Mouse (Mus musculus) MEL (cell line): ENCODE results near the gene Rab11fip3. TPM values are rescaled to one million over a fixed set of nuclear protein-coding genes. Genes with fewer than 3 reads are reported as not detected.

Experiments
- DNase-seq: peaks from one replicate; pipeline ENCODE4 v3.0.0; 2011; ENCODE audit warnings: low read depth, low spot score
- H3K27ac ChIP-seq: 2 replicates; pipeline ENCODE4 v1.5.1; 2012; ENCODE audit warnings: low read depth, mild to moderate bottlenecking, control low read depth, low read length, moderate library complexity; ENCODE audit not compliant: control insufficient read depth
- H3K27me3 ChIP-seq, 2 experiments: fragments of 150-350 bp in 1 of 2; sonication (generic) in 1 of 2; 2 replicates each; pipeline ENCODE4 v1.6.1; 2012; ENCODE audit warnings: low read length in 2 of 2, mild to moderate bottlenecking in 2 of 2, improper control_type of control experiment in 1 of 2, moderate library complexity in 1 of 2; ENCODE audit not compliant: insufficient read depth in 2 of 2, control insufficient read depth in 1 of 2
- H3K36me3 ChIP-seq, 2 experiments: 2 replicates each; pipeline ENCODE4 v1.6.1; 2012 to 2014; ENCODE audit warnings: low read length in 2 of 2, improper control_type of control experiment in 1 of 2, inconsistent platforms in 1 of 2, mild to moderate bottlenecking in 1 of 2; ENCODE audit not compliant: insufficient read depth in 2 of 2, control insufficient read depth in 1 of 2
- H3K4me1 ChIP-seq, 2 experiments: fragments of 150-350 bp in 1 of 2; sonication (generic) in 1 of 2; 2 replicates each; pipeline ENCODE4 v1.6.1; 2012; ENCODE audit warnings: low read length in 2 of 2, improper control_type of control experiment in 1 of 2, mild to moderate bottlenecking in 1 of 2; ENCODE audit not compliant: insufficient read depth in 2 of 2, control insufficient read depth in 1 of 2
- H3K4me3 ChIP-seq, 2 experiments: fragments of 150-350 bp in 1 of 2; sonication (generic) in 1 of 2; 2 replicates each; pipeline ENCODE4 v1.5.1; 2012; ENCODE audit warnings: low read depth in 2 of 2, low read length in 2 of 2, mild to moderate bottlenecking in 2 of 2, moderate library complexity in 2 of 2, control low read depth in 1 of 2, improper control_type of control experiment in 1 of 2; ENCODE audit not compliant: control insufficient read depth in 1 of 2, insufficient read depth in 1 of 2
- H3K79me2 ChIP-seq: 2 replicates; pipeline ENCODE4 v1.6.1; 2012; ENCODE audit warnings: mild to moderate bottlenecking, low read length, moderate library complexity; ENCODE audit not compliant: control insufficient read depth, poor library complexity, insufficient read depth
- H3K9ac ChIP-seq: 2 replicates; pipeline ENCODE4 v1.6.1; 2012; ENCODE audit warnings: low read depth, mild to moderate bottlenecking, control low read depth, low read length, moderate library complexity; ENCODE audit not compliant: control insufficient read depth, poor library complexity, severe bottlenecking
- H3K9me3 ChIP-seq: fragments of 150-350 bp; sonication (generic); replicated peaks from 2 replicates; pipeline ENCODE4 v1.6.1; 2012; ENCODE audit warnings: mild to moderate bottlenecking, low read length, improper control_type of control experiment, moderate library complexity; ENCODE audit not compliant: insufficient read depth
- E2F4 ChIP-seq: IDR thresholded peaks from 2 replicates; pipeline ENCODE4 v1.6.1; 2011; ENCODE audit warnings: low read depth, low read length, improper control_type of control experiment, borderline replicate concordance
- GABPA ChIP-seq: IDR thresholded peaks from 2 replicates; pipeline ENCODE4 v1.6.1; 2012; ENCODE audit warnings: low read depth, mild to moderate bottlenecking, inconsistent platforms, low read length, improper control_type of control experiment, moderate library complexity
- KAT2A ChIP-seq: conservative IDR thresholded peaks from 2 replicates; pipeline ENCODE4 v1.6.1; 2012; ENCODE audit warnings: low read depth, low read length, improper control_type of control experiment, inconsistent platforms
- MAFK ChIP-seq: IDR thresholded peaks from 2 replicates; pipeline ENCODE4 v1.6.1; 2011; ENCODE audit warnings: low read depth, mild to moderate bottlenecking, low read length, improper control_type of control experiment, borderline replicate concordance
- MAZ ChIP-seq: IDR thresholded peaks from 2 replicates; pipeline ENCODE4 v1.6.1; 2012; ENCODE audit warnings: low read depth, mild to moderate bottlenecking, inconsistent platforms, low read length, improper control_type of control experiment
- MYC ChIP-seq: IDR thresholded peaks from 2 replicates; pipeline ENCODE4 v1.6.1; 2011; ENCODE audit warnings: low read depth, mild to moderate bottlenecking, low read length, improper control_type of control experiment, moderate library complexity
- POLR2A ChIP-seq, 2 experiments: IDR thresholded peaks; 2 replicates each; pipeline ENCODE4 v1.6.1; 2011 to 2012; ENCODE audit warnings: low read length in 2 of 2, mild to moderate bottlenecking in 2 of 2, control low read depth in 1 of 2, improper control_type of control experiment in 1 of 2, low read depth in 1 of 2, moderate library complexity in 1 of 2; ENCODE audit not compliant: control insufficient read depth in 1 of 2, insufficient read depth in 1 of 2, poor library complexity in 1 of 2
- SIN3A ChIP-seq: IDR thresholded peaks from 2 replicates; pipeline ENCODE4 v1.6.1; 2012; ENCODE audit warnings: low read length, improper control_type of control experiment, inconsistent platforms
- UBTF ChIP-seq: IDR thresholded peaks from 2 replicates; pipeline ENCODE4 v1.6.1; 2012; ENCODE audit warnings: low read depth, mild to moderate bottlenecking, inconsistent platforms, low read length, improper control_type of control experiment, moderate library complexity, borderline replicate concordance; ENCODE audit not compliant: insufficient read depth
- USF1 ChIP-seq: IDR thresholded peaks from 2 replicates; pipeline ENCODE4 v1.6.1; 2014; ENCODE audit warnings: low read depth, mild to moderate bottlenecking, inconsistent platforms, low read length, improper control_type of control experiment, moderate library complexity
- ZC3H11A ChIP-seq: IDR thresholded peaks from 2 replicates; pipeline ENCODE4 v1.6.1; 2012; ENCODE audit warnings: low read depth, mild to moderate bottlenecking, inconsistent platforms, low read length, improper control_type of control experiment
- ZKSCAN1 ChIP-seq: IDR thresholded peaks from 2 replicates; pipeline ENCODE4 v1.6.1; 2012; ENCODE audit warnings: low read depth, mild to moderate bottlenecking, inconsistent platforms, low read length, improper control_type of control experiment, moderate library complexity
- ZMIZ1 ChIP-seq: IDR thresholded peaks from 2 replicates; pipeline ENCODE4 v1.6.1; 2012; ENCODE audit warnings: low read depth, mild to moderate bottlenecking, inconsistent platforms, low read length, improper control_type of control experiment, moderate library complexity
- ZNF384 ChIP-seq: IDR thresholded peaks from 2 replicates; pipeline ENCODE4 v1.6.1; 2012; ENCODE audit warnings: low read depth, mild to moderate bottlenecking, inconsistent platforms, low read length, improper control_type of control experiment
- polyA plus RNA-seq, 2 experiments: library from polyadenylated mRNA; stranded (reverse) in 1 of 2; unstranded in 1 of 2; fragments of >175 nt in 1 of 2; fragments of >200 nt in 1 of 2; gene quantifications; 2 replicates each; pipeline versions ENCODE4 v1.2.1 to v1.2.4; 2012; ENCODE audit warnings: low replicate concordance in 2 of 2, low read depth in 1 of 2; ENCODE audit not compliant: insufficient read length in 2 of 2, insufficient read depth in 1 of 2, missing spikeins in 1 of 2
- total RNA-seq: library from RNA; depleted of rRNA; stranded (reverse); fragments of 300-350 nt; gene quantifications from 2 replicates; pipeline ENCODE4 v1.2.3, GENCODE M21; 2012

The Rab11fip3 gene
- total and polyA plus RNA-seq, 3 experiments = 3.2 to 18.9 TPM; not detected in 1

DNA sequence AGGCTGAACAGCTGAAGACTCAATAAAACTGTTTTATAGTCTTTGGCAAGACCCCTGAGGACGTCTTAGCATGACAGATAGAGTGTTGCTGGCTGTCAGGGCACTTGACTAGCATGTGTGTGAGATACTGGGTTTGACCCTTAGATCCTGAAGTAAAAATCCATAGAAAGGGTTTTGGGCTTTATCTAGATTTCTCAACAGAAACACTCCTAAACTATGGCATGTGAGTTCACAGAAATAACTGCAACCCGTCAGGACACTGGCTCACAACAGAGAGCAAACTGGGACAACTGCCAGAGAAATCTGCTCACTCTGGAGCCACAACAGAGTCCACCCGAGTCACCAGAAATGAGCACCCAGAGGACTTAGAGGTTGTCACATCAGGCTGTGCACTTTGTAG, 101.7 kb downstream of the Rab11fip3 start:
- Histone ChIP-seq H3K27me3 (no peaks in the 10 kb centered on the region), H3K9me3 (no peaks in the 10 kb centered on the region), H3K36me3 (no peaks in the 10 kb centered on the region; a peak in 1 of 4 replicates), H3K9ac (no peak overlapping the region), H3K4me1 (peaks cover 2 to 8% of the 10 kb centered on the region in 2 experiments; a peak in 2 of 4 replicates), H3K27ac (no peak overlapping the region), H3K79me2 (no peaks in the 10 kb centered on the region), H3K4me3 (no peak overlapping the region)
- TF ChIP-seq ZKSCAN1 (no peak), ZNF384 (no peak), MAZ (no peak), ZC3H11A (no peak), MYC (no peak), KAT2A (no peak)
- no peak for DNase-seq

DNA sequence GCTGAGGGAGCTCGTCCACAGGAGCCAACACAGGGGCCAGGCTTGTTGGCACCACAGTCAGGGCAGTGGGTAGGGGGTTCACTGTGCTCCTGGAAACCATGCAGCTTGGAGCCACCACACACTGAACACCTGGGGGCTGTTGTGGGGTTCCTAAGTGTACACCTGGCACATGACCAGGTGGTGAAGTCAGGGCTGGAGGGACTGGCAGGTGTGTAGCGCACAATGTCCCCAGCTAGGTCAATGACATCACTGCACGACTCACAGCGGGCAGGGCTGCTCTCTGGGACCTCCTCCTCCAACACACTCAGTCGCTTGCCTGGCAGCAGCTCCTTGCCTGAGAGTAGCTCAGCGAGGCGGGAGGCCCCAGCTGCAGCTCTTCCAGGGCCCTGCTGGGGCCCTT, 105.1 kb downstream of the Rab11fip3 start:
- Histone ChIP-seq H3K27ac (no peak overlapping the region), H3K9ac (no peak overlapping the region), H3K27me3 (no peaks in the 10 kb centered on the region), H3K79me2 (no peaks in the 10 kb centered on the region), H3K9me3 (no peaks in the 10 kb centered on the region), H3K36me3 (peaks cover 0 to 13% of the 10 kb centered on the region in 2 experiments; a peak in 2 of 4 replicates), H3K4me3 (no peak overlapping the region), H3K4me1 (peaks cover 5 to 20% of the 10 kb centered on the region in 2 experiments; a peak in 3 of 4 replicates)
- DNase-seq = no peak
- TF ChIP-seq MAFK = no peak
- no peak for TF ChIP-seq USF1

- Histone ChIP-seq H3K27ac (peak overlapping the region; percentile 40; the same call in 1 of the 2 replicates), H3K4me3 (no peak overlapping the region), H3K36me3 (peaks cover 0 to 13% of the 10 kb centered on the region in 2 experiments; a peak in 3 of 4 replicates), H3K27me3 (no peaks in the 10 kb centered on the region), H3K9ac (no peak overlapping the region), H3K9me3 (no peaks in the 10 kb centered on the region), H3K79me2 (no peaks in the 10 kb centered on the region), H3K4me1 (peaks cover 5 to 20% of the 10 kb centered on the region in 2 experiments; a peak in 3 of 4 replicates)
- no peak for DNase-seq
- TF ChIP-seq E2F4 (no peak), POLR2A (IDR thresholded peaks at IDR 0.05; ENCODE audit: control insufficient read depth in 1 of 2, insufficient read depth in 1 of 2, low read depth in 1 of 2, low read length in 2 of 2, poor library complexity in 1 of 2) (no peak), SIN3A (no peak), ZMIZ1 (no peak), ZC3H11A (no peak), GABPA (no peak), KAT2A (no peak), UBTF (no peak), USF1 (no peak)
Observed at GRCm38 (mm10) chr17:25962413-25962905, 106.9 kb downstream of the Rab11fip3 start.
